Mouse (Mus musculus): Measurements from ENCODE around the gene Rras.
"Not testable (repeated sequence)": the region's sequence is repeated elsewhere in the genome, so short reads cannot be mapped to it uniquely, and the experiment has no call there.

Rras gene

GRCm38 (mm10) chr7:45000539-45001114 is 17.1 kb upstream of the Rras start:
- no peak for DNase-seq

GRCm38 (mm10) chr7:45002440-45002839 is 15.3 kb upstream of the Rras start:
- no peak for DNase-seq

GRCm38 (mm10) chr7:45004546-45004945 is 13.2 kb upstream of the Rras start:
- no peak for DNase-seq

GRCm38 (mm10) chr7:45005321-45005992 is 12.3 kb upstream of the Rras start:
- no peak for DNase-seq

- DNase-seq: no peak
These were observed 11.3 kb upstream of the Rras start for GRCm38 (mm10) chr7:45006503-45006902.

DNA sequence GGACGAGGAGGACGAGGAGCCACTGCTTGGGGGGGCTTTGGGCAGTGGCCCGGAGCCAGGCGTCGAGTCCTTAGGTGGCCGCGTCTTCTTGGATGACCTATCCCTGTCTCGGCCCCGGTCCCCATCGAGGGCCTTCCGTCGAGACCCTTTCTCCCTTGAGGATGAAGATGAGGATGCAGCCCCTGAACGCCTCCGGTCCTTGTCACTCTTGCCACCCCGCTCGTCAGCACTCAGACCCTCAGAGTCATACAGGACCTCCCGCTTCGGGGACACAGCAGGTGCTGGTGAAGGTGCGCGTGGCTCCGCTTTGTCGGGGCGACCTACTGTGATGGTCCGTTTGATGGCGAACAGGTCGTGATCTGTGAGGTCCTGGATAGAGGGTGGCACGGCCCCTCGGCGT is 10.6 kb upstream of the Rras start:
- no peak for DNase-seq

DNA sequence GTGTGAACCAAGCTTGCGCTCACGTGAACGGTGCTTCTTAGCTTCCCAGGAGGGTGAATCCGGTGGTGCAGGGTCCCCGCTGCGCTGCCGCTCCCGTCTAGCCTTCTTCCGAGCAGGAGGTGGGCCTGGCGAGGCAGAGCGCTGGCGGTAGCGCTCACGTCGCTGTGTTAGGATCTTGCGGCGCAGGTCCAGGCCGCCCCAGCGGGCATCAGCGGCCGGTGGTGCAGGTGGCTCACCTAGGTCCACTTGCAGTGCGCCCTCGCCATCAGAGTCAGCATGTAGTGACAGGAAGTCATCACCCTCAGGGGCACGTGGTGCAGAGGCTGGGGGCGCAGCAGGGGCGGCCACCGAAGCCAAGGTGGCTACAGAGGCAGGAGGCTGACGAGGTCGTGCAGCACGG is 9.9 kb upstream of the Rras start:
- DNase-seq: no peak

GRCm38 (mm10) chr7:45008411-45008810 is 9.3 kb upstream of the Rras start:
- no peak for DNase-seq

GRCm38 (mm10) chr7:45012011-45012410 is 5.8 kb upstream of the Rras start:
- DNase-seq: no peak

DNA sequence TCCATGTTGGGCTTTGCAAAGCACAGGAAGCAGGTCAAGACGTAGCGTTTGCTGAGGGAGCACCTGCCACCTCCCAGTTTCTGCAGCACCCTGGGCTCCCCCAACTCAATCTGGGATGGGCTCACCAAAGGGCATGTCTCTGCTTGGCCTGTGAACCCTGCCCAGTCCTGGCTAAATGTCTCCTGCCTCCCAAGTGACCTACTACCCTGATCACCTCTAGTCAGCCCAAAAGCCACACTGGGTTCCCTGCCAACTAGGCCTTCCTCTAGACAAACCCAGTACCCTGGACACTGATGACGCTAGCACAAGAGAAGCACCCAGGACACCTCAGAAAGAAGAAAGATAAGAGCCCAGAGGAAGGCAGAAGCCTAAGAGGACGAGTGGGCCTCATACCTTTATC is 4.9 kb upstream of the Rras start:
- no peak for DNase-seq

- no peak for DNase-seq
These were observed 4.2 kb upstream of the Rras start for GRCm38 (mm10) chr7:45013366-45014095.

DNA sequence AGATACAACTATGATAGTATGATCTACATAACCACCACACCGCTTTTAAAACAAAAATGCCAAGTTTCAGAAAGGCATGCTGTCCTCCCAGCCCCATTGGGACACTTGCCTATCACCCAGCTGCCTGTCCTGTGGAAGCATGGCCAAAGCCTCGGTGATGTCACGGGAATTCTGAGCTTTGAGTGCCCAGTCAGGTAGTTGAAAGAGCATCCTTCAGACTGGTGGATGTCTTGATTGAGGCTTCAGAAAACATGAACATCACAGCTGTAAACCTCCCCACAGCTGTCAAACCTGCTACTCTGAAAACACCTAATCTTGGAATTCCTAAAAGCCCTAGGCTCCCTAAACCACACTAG is 3.7 kb upstream of the Rras start:
- DNase-seq: no peak

- DNase-seq: peak; percentile 49
These were observed 2.3 kb upstream of the Rras start for GRCm38 (mm10) chr7:45015344-45015956.

DNA sequence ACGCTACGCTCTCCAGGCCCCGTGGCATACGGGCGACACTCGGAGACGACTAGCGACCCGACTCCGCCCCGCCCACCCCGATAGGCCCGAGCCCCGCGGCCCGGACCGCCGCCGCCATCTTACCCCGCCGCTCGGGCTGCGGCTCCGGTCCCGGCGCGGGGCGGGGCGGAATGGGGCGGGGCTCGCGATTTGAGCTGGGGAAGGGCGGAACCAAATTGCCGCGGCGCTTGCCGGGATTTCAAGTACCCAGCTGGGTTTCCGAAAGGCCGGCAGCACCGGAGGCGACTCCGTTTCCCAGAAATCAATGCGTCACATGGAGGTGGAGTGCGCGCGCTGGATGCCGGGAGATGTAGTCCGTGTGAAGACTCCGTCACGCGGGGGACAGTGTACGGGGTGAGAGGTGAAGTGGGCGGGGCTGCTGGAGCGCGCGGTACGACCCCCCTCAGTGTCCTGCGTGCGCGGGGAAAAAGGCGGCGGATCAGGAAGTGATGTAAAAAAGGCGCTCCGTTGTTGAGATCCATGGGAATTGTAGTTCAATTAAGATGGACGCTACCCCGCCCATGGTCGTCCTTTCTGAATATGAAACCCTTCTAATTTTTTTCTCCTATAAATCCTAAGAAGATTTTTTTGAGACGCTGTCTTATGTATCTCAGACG is 1.7 kb upstream of the Rras start, which contains the start of gene Scaf1:
Scaf1 (minus strand) TSS at position 407 of the 656 bp plus-strand sequence.
- peak; percentile 98 for DNase-seq

DNA sequence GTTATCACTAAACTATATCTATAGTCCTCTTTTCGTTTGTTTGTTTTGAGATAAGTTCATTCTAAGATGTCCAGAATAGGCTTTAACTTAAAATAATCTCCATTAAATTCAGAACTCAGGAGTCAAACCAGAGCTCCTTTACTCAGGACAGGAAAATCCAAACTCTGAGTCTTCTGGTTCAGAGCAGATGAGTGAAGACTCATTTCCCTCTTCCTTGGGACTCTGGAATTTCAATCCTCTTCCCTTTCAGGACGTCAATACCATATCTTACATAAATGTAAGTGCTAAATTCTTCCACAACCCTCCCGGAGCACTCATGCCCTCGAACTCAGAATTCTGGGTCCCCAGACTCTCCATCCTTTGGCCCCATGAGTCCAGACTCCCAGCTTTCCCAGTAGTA is 1.0 kb upstream of the Rras start:
- no peak for DNase-seq

DNA sequence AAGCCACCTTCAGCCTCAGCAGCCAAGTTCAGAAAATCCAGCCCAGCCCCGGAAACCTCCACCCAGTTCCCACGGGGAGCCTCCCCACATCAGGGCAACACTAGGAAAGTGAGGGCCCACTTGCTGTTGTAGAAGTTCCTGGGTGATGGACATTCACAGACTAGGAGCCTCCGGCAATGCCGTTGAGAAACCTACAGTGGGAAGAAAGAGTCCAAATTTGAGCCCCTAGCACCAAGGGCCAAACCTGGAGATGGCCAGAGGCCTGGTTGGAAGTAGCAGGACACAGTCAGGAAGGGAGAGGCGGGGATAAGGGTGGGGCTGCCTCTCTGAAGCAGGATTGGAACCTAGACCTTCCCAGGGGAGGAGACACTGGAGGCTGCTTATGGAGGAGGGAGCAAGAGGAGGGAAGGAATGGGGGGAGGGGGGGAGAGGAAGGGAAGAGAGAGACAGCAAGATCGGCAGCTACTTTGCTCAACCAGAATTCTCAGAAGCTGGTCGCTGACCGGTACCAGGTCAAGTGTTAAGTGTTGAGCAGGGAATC is 1.3 kb downstream of the Rras start:
- DNase-seq: peak; percentile 38

GRCm38 (mm10) chr7:45020225-45020624 is 2.5 kb downstream of the Rras start:
- no peak for DNase-seq

GRCm38 (mm10) chr7:45023711-45024110 is 6.0 kb downstream of the Rras start:
- not testable (repeated sequence) for DNase-seq

DNA sequence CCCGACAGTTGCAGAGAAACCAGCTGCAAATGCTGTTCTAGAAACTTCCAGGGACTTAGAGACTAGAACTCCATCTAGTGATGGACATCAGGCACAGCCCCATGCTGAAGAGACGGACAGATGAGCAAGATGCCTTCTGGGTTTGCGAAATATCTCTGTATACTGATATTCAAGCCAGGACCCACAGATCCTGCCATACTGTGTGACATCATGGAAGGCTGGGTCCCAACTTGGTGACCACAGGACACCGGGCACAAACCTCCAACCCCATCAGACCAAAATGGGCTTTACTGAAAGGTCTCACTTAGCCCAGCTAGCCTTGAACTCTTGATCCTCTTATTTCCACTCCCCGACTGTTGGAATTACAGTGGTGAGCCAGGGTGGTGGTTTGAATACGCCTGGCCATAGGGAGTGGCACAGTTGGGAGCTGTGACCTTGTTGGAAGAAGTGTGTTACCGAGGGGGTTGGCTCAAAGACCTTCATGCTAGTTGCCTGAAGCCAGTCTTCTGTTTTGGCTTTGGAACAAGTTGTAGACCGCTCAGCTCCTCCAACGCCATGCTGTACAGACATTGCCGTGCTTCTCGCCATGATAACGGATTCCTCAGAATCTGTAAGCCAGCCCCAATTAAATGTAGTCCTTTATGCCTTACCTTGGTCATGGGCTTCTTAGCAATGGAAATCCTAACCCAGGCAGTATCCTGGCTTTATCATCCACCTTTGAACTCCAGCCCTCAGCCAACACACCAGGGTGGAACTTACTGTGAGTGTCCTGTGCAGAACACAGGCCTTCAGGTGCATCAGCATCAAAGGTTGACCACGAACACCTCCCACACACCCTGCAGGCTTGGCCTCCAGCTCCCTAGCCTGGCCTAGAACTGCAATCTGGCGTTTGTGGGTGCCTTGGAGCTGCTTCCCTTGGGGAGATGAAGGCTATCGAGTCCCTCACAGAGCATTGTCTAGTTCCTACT is 6.8 kb downstream of the Rras start:
- DNase-seq: no peak

DNA sequence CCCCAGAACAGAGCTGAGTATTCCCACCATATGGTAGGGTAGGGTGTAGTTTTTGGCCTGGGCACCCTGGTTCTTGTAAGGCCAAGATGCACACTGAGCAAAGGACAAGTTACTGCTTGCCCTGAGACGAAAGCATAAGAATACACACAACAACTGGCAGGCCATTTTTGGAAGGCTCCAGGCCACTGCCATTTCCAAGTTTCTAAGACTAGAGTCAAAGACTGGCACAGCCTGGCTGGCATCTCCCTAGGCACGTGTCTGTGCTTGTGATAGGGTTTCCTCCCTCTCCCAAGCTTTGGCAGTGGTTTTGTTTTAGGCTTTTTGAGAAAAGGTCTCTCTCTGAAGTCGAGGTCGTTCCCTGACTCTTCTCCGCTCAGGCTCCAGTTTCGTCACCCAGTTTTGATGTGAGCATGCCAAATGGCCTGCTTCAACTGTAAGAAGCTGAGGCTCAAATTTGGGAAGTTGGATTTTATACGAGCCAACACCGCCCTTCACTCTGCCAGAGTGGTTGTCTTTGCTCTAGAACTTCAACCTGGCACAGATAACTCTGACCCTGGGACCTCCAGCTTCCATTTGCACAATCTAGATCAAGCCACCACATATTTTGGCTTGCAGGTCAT is 8.0 kb downstream of the Rras start:
- DNase-seq: no peak

DNA sequence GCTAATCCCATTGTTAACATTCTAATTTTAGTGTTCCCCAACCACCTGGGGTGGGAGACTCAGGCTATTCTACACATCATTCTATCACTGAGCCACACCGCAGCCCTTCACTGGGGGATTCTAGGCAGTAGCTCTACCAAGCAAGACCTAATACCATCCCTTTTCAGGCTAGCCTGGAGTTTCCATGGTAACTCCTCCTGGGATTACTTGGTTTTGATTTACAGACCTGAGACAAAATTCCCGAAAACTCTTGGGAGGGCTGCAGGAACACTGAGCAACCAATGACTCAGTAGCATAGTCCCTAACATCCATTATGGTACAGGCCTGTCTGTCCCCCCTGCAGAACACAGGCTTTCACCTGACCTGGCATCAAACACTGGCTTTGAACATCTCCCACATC is 8.5 kb downstream of the Rras start:
- no peak for DNase-seq

Data from liver (tissue).